Mouse (Mus musculus): ENCODE data around the gene Tubg1. TPM values are rescaled to one million over a fixed set of nuclear protein-coding genes. Genes with fewer than 3 reads are reported as not detected.
"Not testable (repeated sequence)": the region's sequence is repeated elsewhere in the genome, so short reads cannot be mapped to it uniquely, and the experiment has no call there.

Tubg1 gene
- total RNA-seq, 2 experiments from 2014 or later, result 44.5 to 53.3 TPM

GRCm38 (mm10) chr11:101138536-101139181 lies 18.9 kb downstream of the Tubg1 start:
- no peak for DNase-seq (ENCODE audit: low spot score in 2 of 2)

GRCm38 (mm10) chr11:101140164-101140819 lies 20.6 kb downstream of the Tubg1 start:
- DNase-seq (ENCODE audit: low spot score in 2 of 2), result no peak

GRCm38 (mm10) chr11:101141088-101141487 lies 21.4 kb downstream of the Tubg1 start:
- DNase-seq (ENCODE audit: low spot score in 2 of 2), result no peak

- DNase-seq (ENCODE audit: low spot score in 2 of 2), result no peak
These were observed 22.7 kb downstream of the Tubg1 start for GRCm38 (mm10) chr11:101142215-101142967.

- DNase-seq (ENCODE audit: low spot score in 2 of 2), result peak in 1 of 2 experiments; percentile 44
These were observed 23.8 kb downstream of the Tubg1 start for GRCm38 (mm10) chr11:101143338-101144225.

- peak in 1 of 2 experiments; percentile 38 for DNase-seq (ENCODE audit: low spot score in 2 of 2)
These were observed 26.6 kb downstream of the Tubg1 start for GRCm38 (mm10) chr11:101146377-101146776.

GRCm38 (mm10) chr11:101148751-101149150 lies 29.0 kb downstream of the Tubg1 start:
- no peak for DNase-seq (ENCODE audit: low spot score in 2 of 2)

- no peak for DNase-seq (ENCODE audit: low spot score in 2 of 2)
These were observed 29.7 kb downstream of the Tubg1 start for GRCm38 (mm10) chr11:101149178-101150105.

- no peak for DNase-seq (ENCODE audit: low spot score in 2 of 2)
These were observed 31.3 kb downstream of the Tubg1 start for GRCm38 (mm10) chr11:101151063-101151462.

- no peak for DNase-seq (ENCODE audit: low spot score in 2 of 2)
These were observed 33.1 kb downstream of the Tubg1 start for GRCm38 (mm10) chr11:101152825-101153224.

- no peak for DNase-seq (ENCODE audit: low spot score in 2 of 2)
These were observed 34.9 kb downstream of the Tubg1 start for GRCm38 (mm10) chr11:101154648-101155047.

GRCm38 (mm10) chr11:101155151-101155550 lies 35.4 kb downstream of the Tubg1 start:
- DNase-seq (ENCODE audit: low spot score in 2 of 2), result no peak

- DNase-seq (ENCODE audit: low spot score in 2 of 2), result peak; percentile 82 to 87
These were observed 36.1 kb downstream of the Tubg1 start, which contains the start of gene Tubg2 for GRCm38 (mm10) chr11:101155728-101156371. Gene Tubg2 (plus strand): TSS chr11:101155907.

- not testable (repeated sequence) for DNase-seq (ENCODE audit: low spot score in 2 of 2)
These were observed 40.4 kb downstream of the Tubg1 start for GRCm38 (mm10) chr11:101160151-101160550.

GRCm38 (mm10) chr11:101160981-101161505 lies 41.3 kb downstream of the Tubg1 start:
- DNase-seq (ENCODE audit: low spot score in 2 of 2), result not testable (repeated sequence)

- no peak for DNase-seq (ENCODE audit: low spot score in 2 of 2)
These were observed 41.8 kb downstream of the Tubg1 start for GRCm38 (mm10) chr11:101161551-101161950.

- DNase-seq (ENCODE audit: low spot score in 2 of 2), result no peak
These were observed 42.6 kb downstream of the Tubg1 start for GRCm38 (mm10) chr11:101162301-101162700.

GRCm38 (mm10) chr11:101162772-101163171 lies 43.0 kb downstream of the Tubg1 start:
- no peak for DNase-seq (ENCODE audit: low spot score in 2 of 2)
